Mouse (Mus musculus): ENCODE data around the gene Uba3. TPM values are rescaled to one million over a fixed set of nuclear protein-coding genes. Genes with fewer than 3 reads are reported as not detected.

The Uba3 gene
- total RNA-seq, 2 experiments from 2014 or later, result 54.4 to 57.9 TPM

GRCm38 (mm10) chr6:97210962-97211601, 5.6 kb upstream of the Uba3 start:
- peak; percentile 51 for ATAC-seq (replicated peaks; ENCODE audit: poor library complexity)

GRCm38 (mm10) chr6:97210191-97210961, 4.9 kb upstream of the Uba3 start, which contains the start of gene Arl6ip5:
Arl6ip5 (plus strand) TSS chr6:97210689.
- peak; percentile 70 for ATAC-seq (replicated peaks; ENCODE audit: poor library complexity)

- no peak for ATAC-seq (replicated peaks; ENCODE audit: poor library complexity)
Measured at GRCm38 (mm10) chr6:97209751-97210150, 4.3 kb upstream of the Uba3 start.

DNA sequence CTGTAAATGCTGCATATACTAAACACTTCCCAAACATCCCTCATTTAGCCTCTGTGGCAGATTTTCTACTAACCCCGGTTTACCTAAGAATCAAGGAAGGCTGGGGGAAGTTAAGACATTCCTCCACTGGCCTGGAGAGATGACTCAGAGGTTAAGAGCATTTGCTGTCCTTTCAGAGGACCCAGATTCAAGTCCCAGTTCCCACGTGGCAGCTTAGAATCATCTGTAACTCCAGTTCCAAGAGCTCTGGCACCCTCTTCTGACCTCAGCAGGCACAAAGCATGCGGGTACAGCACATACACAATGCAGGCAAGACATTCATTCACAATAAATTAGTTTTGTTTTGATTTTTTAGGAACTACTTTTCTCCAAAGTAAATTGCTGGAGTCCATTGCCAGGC, 3.8 kb upstream of the Uba3 start:
- no peak for ATAC-seq (replicated peaks; ENCODE audit: poor library complexity)

DNA sequence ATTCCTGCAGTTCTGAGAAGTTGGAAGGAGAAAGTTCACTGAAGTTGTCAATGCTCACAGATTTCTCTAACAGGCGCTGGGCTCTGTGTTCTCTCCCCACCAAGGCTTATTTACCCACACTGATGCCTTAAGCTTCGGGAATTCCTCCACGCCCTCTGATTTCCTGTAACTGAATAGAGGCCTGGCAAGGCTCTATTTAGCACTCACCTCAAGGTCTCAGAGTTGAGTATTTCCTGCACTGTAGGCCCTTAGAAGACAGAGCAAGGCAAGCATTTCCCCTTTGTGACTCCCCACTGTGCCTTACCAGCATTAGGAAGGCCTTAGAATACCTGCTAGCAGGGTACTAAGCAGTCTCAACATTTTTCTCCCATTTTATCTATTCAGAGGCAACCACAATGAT, 3.0 kb upstream of the Uba3 start:
- ATAC-seq (replicated peaks; ENCODE audit: poor library complexity), result no peak

GRCm38 (mm10) chr6:97207085-97207484, 1.6 kb upstream of the Uba3 start:
- no peak for ATAC-seq (replicated peaks; ENCODE audit: poor library complexity)

GRCm38 (mm10) chr6:97204952-97205351, 495 bp downstream of the Uba3 start:
- ATAC-seq (replicated peaks; ENCODE audit: poor library complexity), result no peak

- ATAC-seq (replicated peaks; ENCODE audit: poor library complexity), result no peak
Measured at GRCm38 (mm10) chr6:97204252-97204869, 1.1 kb downstream of the Uba3 start.

DNA sequence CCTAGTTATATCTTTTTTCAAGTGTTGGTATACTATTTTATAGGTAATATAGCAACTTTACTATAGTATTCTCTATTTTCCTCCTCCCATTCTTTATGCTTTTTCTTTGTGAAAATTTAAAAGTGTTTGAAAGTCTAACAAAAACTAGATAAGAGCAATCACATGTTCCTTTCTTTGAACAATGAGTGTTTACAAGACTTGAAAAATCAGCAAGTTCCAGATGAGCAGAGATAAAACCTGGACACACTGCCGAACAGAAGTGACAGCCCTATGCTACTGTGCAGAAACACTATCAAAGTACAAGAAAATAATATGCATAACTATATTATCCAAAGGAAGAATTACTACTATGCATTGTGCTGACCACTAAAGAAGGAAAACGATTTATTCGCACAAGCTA, 3.0 kb downstream of the Uba3 start:
- no peak for ATAC-seq (replicated peaks; ENCODE audit: poor library complexity)

DNA sequence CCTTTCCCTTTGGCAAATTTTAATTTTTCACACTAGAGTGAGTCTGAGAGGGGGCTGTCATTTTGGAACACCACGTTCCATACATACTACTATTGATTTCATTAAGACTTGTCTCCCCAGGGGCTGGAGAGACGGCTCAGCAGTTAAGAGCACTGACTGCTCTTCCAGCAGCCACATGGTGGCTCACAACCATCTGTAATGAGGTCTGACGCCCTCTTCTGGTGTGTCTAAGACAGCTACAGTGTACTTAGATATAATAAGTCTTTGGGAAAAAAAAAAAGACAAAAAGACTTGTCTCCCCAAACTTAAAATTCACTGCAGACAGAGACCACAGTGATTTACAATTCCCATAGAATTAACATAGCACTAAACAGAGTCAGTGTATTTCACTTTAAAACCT, 5.0 kb downstream of the Uba3 start:
- no peak for ATAC-seq (replicated peaks; ENCODE audit: poor library complexity)

- ATAC-seq (replicated peaks; ENCODE audit: poor library complexity), result peak; percentile 26
Measured at GRCm38 (mm10) chr6:97179367-97179828, 26.0 kb downstream of the Uba3 start.

DNA sequence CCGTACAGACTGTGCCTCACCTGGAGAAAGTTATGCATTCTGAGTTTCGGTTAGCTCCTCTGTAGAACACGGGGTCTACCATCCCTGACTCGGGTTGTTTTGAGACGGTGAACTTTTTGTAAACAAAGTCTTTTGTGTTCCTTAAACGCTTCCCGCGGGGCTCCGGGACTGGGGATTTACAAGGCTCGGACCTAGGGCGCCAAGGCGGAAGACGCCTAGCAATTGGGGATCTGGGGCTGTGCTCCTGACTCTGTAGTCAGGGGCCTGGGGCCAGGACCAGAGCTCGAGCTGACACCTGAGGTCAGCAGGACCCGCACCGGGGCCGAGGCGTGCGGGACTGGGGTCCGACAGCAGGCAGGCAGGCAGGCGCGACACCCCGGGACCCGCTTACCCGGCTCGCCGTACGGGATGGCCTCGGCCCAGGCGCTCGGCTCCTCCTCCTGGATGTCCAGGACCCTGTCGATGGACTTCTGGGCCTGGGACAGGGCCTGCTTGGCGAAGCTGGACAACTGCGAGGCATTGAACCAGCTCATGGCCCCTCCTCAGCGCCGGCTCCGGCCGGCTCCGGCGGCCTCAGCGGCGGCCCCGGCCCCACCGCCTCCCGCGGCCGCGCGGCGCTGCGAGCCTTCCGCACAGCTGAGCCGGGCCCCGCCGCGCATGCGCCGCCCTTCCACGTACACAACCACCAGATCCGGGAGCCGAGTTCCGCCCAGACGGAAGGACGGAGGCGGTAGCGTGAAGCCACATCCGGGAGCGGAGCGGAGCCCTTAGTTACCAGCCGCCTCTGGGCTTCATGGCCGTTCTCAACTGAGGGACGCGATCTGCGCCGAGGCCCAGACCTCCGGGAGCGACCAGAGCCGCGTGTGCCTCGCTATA, 26.7 kb downstream of the Uba3 start, which contains the start of gene Tmf1:
Tmf1 (minus strand) TSS at position 632 of the 876 bp plus-strand sequence.
- peak; percentile 95 for ATAC-seq (replicated peaks; ENCODE audit: poor library complexity)

GRCm38 (mm10) chr6:97175716-97176115, 29.7 kb downstream of the Uba3 start:
- ATAC-seq (replicated peaks; ENCODE audit: poor library complexity), result 0 out of 2 replicates have a peak, but pooled peaks have one; percentile 12

- 0 out of 2 replicates have a peak, but pooled peaks have one; percentile 13 for ATAC-seq (replicated peaks; ENCODE audit: poor library complexity)
Measured at GRCm38 (mm10) chr6:97150156-97150555, 55.3 kb downstream of the Uba3 start.

DNA sequence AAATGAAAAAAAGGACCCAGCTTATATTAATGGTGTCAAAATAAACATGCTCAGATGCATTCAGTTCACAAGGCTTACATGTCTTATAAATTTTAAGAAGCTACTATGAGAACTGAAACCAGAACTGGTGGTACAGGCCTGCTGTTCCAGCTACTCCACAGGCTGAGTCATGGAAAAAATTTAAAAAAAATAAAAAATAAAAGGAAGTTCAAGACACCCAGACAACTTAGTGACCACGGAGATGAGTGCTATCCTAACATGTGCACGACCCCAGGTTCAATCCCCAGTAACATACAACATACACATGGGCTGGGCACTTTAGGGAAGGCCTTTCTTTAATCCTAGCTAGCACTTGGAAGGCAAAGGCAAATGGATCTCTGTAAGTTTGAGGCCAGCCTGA, 55.7 kb downstream of the Uba3 start:
- peak; percentile 34 for ATAC-seq (replicated peaks; ENCODE audit: poor library complexity)

DNA sequence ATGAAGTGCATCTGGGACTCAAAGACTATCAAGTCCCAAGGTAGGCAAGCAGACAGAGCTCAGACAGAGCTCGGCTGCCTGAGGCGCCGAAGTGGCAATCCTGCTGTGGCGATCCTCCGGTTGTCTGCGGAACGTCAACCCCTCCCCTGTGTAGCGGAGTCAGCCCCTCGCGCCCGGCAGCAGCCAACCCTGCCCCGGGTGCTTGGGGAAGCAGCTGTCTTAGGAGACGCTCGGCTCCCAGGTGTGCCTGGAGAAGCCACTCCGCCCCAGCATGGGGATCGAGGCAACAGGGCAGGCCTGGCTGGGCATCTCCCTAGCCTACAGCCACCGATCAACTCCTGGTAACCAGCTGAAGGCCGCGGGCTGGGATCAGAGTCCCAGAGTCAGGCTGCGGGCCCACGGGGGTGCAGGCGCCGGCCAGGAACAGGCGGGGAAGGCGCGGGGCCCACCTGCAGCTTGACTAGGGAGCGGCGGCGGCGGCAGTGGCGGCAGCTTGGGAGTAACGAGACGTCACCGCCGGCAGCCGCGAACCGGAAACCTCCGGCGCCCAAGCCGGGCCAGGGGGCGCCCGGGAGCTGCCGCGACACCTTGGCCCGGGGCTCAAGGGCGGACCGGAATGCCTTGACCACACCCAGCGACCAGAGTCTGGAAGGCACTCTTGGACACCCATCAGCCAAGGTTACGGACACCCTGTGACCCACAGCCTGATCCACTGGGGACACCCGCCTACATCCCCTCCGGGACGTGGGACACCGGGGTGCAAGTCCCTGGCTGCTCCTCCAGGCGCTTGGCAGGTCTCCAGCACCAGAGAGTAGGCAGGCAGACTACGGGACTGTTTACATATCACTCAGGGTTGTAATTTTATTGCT, 56.8 kb downstream of the Uba3 start, which contains the start of gene Eogt:
Eogt (minus strand) TSS at position 800 of the 869 bp plus-strand sequence.
- peak; percentile 82 for ATAC-seq (replicated peaks; ENCODE audit: poor library complexity)

DNA sequence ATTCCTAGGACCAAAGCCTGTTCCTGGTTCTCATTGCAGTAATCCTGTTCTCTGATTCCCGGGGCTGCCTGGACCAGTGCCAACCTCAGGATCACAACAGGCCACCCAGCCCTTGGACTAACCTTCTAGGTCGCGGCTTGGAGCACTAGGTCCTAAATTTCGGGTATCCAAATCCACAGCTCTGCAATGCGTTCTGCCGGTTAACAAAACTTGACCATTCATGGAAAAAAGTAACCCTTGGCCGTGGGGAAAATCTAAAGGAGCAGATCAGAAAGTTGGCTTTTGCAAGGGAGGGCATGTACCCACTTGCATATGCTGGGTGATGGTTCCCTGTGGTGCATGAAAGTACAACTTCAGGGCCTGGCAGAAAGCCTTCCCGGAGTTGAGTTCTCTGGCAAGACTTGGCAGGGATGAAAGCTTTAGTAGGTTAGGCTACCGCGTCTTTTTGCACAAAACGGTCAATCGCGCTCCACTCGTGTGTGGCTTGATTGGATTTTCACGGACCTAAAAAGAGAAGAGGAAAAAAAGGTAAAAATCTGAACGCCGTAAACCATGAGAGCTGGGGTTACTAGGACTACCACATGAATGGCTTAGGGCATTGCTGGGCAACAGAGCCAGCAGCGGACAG, 57.6 kb downstream of the Uba3 start:
- ATAC-seq (replicated peaks; ENCODE audit: poor library complexity), result 0 out of 2 replicates have a peak, but pooled peaks have one; percentile 2

DNA sequence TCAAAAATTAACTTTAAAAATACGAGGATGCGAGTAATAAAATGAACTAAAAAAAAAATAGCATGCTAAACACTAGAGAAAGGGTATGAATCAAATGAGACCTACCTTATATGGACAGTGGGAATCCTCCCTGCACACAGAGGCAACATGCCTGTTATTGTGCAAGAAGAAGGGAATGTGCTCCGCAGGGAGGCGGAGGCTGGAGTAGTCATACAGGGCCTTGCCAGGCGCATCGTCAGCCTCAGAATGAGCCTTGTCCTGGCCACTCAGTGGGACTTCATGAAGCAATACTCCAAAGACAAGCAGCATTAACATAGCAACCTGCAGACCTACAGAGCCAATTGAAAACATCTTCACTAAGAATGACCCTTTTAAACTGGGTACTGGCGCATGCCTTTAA, 60.3 kb downstream of the Uba3 start:
- ATAC-seq (replicated peaks; ENCODE audit: poor library complexity), result no peak

DNA sequence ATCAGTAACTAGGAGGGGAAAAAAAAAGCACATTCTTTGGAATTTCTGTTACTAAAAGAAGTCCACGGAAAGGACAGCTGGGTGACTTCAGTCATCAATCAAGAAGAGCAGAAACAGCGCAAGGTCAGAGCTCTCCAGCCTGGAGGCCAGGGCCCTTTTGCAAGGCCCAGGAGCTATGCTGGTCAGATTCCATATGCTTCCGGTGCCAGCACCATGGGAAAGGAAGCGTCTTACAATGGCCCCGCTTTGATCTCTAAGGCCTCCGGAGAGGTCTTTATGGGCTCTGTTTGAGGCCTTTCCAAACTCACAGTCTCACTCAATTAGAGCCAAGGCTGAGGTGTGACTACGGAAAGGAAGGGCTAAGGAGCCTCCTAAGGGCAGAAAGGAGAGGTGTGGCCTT, 61.1 kb downstream of the Uba3 start:
- ATAC-seq (replicated peaks; ENCODE audit: poor library complexity), result no peak

Measured in megakaryocyte progenitor cell, adult 5-6 weeks (primary cell).